Mouse (Mus musculus) embryo, embryonic 10.5 days (tissue): ENCODE data around the gene Slco1a6.
"Not testable (repeated sequence)": the region's sequence is repeated elsewhere in the genome, so short reads cannot be mapped to it uniquely, and the experiment has no call there.

ENCODE experiments used
- DNase-seq: peaks from one replicate; pipeline ENCODE4 v3.0.0-alpha.2; 2015; ENCODE audit warnings: low spot score

The Slco1a6 gene

DNA sequence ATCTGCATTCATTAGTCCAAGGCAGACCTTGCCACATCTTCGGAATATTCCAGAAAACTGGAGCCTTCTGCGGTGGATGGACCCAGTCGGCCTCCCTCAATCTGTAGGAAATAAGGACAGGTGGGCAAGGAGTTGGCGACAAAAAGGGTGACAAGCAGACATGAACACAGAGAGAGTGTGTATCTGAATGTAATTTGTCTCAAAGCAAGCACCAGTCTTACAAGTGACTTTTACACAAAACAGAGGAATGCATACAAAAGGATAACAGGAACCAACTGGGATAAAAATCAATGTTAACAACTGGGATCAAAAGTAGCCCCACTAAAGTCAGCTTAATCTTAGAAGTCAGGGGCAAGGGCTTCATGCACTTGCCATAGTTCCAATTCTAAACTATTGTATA is at the start of gene Slco1a6:
TSS of gene Slco1a6 (minus strand) at position 101 of the 400 bp plus-strand sequence.
- DNase-seq, result no peak

DNA sequence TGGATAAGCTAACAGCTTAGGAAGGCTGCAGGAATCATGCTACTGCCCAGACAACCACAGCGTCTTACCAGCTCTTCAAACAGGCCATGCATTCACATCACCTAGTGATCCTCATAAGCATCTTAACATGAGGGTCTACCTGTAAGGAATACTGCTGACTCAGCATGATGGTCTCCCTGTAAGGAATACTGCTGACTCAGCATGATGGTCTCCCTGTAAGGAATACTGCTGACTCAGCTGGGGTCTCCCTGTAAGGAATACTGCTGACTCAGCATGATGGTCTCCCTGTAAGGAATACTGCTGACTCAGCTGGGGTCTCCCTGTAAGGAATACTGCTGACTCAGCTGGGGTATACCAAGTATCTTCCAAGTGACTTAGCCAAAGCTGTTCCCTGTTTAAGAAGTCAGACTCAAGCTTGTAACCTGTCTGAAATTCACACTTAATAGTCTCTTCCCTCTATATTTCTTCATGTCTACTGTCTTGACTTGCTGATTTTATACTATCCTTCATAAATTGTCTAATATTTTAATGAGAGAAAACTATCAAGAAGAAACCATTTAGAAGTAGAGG is 42.5 kb upstream of the Slco1a6 start:
- DNase-seq, result not testable (repeated sequence)

DNA sequence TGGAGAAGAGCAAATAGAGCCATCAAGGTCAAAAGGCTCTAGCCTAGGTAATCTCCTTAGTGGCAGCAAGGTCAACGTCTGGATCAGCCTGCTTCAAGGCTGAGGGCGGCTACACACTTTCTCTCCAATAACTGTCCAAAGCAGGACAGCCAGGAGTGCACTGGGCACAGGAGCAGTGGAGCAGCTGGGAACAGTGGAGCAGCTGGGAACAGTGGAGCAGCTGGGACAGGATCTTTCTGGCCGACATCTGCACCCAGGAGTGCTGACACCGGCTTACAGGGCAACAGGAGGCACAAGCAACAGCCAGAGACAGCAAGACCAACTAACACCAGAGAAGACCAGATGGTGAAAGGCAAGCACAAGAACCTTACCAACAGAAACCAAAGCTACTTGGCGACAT is 36.7 kb upstream of the Slco1a6 start:
- DNase-seq, result no peak

DNA sequence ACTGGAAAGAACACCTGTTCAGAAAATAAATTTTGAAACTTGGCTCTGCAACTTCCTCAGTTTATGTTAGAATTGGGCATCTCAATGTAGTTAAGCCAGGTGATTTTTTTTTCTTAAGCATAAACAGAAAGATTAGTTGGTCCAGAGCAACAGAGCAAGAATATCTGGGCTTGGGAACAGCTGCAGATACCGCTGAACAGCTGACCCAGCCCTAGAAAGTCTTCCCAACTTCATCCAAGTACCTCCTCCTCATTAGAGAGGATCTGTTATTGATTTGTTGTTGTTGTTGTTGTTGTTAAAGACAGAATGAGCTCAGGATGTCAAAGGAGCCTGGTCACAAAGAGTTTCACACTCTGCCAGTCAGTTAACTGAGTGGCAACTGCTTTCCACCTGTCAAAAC is 31.1 kb upstream of the Slco1a6 start:
- DNase-seq, result no peak

DNA sequence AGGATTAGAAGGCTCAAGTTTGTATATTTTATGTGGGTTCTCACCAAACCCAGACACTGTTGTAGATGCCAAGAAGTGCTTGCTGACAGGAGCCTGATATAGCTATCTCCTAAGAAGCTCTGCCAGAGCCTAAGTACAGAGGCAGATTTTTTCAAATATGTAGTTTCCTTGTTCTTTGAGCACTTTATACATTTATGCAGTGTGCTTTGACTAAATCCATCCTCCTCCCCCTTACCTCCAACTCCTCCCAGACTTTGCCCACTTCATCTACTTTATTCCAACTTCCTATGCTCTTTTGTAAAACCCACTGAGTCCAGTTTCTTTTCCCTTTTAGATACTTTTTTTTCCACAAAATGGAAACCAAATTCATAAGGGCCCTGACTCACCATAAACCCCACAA is 11.8 kb upstream of the Slco1a6 start:
- DNase-seq, result no peak

DNA sequence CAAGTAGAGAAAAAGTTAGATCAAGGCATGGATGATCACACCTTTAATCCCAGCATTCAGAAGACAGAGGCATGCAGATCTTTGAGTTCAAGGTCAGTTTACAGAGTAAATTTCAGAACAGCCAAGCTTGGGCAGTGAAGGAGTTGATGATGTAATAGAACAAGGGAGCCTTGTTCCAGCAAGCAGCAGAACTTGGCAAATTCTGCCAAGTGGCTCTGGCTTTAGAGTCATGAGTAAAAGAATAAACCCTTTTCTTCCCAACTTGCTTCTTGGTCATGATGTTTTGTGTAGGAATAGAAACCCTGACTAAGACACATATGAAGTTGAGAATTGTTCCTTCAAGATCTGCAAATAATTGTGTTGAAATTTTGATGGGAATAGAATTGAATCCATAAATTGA is 3.5 kb upstream of the Slco1a6 start:
- DNase-seq, result no peak

DNA sequence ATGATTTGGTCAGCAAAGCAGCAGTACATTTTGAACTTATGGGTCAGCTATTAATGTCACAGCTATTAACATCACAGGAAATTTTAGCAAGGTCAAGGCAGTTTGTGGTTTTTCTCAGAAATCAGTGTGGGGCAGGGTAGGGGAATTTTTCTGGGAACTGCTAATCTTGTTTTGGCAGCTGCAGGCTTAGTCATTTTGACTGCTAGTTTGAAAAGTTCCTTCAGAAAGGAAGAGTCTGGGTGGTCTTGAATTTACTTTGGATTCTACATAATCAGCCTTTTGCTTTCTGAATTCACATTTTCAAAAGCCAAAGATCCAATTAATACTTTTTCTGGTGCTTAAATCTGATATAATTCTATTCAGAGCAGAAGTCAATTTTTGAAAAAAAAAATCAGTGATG is 1.4 kb upstream of the Slco1a6 start:
- no peak for DNase-seq

DNA sequence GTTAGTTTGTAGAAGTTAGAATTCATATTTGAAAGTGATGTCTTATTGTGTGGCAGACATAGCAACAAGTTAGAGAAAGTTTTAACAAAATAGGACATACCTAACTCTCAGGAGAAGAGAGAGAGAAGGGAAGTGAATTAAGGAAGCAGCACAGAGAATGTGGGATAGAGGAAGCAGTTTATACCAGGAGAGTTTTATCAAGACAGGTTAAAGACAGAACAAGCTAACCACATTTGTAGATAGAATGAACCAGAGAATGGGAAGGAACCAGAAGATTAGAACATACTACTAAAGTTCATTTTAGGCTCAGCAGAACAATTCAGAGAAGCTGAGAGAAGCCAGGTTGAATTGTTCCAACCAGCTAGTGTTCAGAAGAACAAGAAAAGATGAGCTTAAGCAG is 7.8 kb downstream of the Slco1a6 start:
- DNase-seq, result no peak

DNA sequence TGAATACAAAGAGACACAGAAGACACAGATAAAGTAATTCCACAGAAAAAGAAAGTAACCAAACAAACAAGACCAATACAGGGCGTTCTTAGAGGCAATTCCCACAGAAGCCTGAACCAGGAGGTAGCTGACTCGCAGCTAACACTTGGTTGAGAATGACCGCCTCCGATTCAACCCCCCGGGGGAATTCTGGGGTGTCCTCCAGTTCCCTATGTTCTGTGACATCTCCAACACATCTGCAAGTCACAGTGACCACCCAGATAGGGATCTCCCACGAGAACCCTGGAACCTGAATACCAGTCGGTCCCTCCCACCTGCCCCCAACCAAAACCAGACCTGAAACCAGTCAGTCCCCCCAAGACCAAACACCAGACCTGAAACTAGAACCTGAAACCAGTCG is 14.1 kb downstream of the Slco1a6 start:
- no peak for DNase-seq

DNA sequence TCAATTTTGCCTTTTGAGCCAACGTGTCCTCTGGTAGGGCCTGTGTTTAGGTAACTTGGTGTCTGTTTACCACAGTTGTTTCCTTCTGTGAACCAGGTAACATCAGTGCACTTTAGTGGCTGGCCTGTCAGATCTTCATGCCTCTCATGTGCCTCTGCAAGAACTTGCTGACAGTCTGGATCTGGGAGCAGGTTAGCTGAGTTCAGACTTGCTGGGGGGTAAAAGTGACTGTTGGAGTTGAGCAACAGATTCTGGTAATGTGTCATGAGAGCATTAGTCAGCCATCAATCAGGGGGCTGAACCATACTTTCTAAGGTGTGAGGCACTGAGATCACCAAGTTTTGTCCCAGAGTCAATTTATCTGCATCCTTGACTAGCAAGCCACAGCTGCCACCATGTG is 16.4 kb downstream of the Slco1a6 start:
- no peak for DNase-seq

DNA sequence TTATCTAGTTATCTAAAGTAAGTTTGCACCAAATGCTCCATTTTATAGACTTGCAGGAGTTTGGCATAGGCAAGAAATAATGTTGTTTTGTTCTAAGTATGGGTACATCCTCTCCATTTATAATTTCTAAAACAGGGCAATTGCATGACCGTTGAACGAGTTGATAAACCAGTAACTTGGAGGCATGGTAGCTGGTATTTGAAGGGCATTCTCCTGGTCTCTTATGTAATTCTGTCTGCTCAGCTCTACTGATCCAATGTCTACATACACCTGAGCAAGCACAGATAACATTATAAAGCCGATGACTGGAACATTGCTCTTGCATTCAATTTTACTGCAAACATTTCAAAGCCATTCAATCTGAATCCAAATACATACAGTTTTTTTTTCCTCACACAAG is 20.9 kb downstream of the Slco1a6 start:
- no peak for DNase-seq

DNA sequence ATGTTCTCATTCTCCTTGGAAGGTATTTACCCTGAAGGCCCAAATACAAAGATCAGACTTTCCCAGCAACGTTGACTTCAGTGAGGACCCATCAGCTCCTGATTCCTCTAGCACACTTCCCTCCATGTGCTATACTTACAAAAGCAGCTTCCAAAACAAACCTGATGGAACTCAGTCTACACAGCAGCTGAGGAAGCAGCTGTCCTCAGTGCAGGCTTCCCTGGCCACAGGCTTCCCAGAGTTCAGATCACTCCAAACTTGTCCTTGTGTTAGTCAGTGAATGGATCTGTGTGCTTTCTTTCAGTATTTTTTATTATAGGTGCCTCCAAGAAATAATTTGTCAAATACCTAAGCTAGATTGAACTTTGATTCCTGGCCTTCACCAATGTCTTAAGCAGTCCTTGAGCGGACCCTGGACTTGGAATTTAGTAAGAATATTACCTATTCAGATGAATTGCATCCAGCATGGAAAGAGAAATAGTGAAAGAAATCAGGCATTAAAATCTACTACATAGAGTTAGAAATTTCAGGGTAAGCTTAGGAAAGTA is 22.4 kb downstream of the Slco1a6 start:
- DNase-seq, result no peak

DNA sequence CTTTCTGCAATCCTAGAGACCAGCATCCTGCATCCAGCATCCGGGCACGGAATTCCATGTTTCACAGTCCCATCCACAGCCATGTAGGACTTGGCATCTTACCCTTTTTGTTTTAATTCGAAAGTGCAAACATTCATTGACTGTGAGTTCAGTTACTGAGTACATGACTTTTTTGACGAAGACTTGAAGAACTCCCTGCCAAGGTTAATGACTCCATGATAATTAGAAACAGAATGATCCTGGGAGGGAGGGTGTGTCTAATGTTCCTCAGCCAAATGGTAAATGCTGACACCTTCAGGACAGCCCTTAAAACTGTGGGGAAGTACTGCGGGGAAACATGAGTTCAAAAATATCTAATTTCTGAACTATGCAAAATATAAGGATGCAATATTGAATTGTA is 44.9 kb downstream of the Slco1a6 start:
- DNase-seq, result no peak

DNA sequence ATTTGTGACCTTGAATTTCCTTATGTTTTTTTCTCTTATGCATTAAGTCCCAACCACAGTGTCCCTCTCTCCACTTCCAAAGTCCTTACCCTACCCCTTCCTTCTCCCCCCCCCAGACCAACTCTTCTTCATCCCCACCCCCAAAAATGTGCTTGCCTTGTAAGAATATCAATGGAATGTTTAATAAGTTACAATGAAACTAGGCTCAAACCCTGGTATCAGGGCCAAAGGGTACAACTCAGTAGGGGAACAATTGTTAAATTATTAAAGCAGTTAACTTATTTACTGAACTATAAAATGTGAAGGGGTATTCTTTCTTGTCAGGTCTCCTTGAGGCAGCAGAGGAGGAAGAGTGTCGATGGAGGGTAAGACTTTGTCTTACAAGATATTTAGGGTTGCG is 47.1 kb downstream of the Slco1a6 start:
- DNase-seq, result no peak

DNA sequence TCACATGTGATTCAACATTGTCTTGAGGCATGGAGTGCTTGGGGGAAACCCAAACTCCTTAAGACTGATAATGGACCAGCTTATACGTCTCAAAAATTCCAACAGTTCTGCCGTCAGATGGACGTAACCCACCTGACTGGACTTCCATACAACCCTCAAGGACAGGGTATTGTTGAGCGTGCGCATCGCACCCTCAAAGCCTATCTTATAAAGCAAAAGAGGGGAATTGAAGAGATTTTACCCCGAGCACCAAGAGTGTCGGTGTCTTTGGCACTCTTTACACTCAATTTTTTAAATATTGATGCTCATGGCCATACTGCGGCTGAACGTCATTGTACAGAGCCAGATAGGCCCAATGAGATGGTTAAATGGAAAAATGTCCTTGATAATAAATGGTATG is 54.2 kb downstream of the Slco1a6 start:
- not testable (repeated sequence) for DNase-seq

DNA sequence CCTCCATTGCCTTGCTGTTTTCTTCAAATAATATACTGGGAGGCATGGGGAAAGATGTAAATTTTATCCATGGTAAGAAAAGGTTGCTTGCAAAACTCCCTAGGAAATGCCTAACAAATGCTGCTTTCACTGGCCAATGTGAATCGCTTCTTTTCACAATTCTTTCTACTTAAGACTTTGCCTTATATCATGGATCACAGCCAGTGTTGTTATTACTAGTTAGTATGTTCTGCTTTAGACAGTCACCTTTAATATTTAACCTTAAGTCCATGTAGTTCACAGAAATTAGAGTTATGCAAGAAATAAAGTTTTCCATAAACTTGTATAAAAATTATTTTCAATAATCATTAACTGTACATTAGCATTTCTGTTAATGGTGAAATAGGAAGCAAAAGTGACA is 60.0 kb downstream of the Slco1a6 start:
- DNase-seq, result no peak

DNA sequence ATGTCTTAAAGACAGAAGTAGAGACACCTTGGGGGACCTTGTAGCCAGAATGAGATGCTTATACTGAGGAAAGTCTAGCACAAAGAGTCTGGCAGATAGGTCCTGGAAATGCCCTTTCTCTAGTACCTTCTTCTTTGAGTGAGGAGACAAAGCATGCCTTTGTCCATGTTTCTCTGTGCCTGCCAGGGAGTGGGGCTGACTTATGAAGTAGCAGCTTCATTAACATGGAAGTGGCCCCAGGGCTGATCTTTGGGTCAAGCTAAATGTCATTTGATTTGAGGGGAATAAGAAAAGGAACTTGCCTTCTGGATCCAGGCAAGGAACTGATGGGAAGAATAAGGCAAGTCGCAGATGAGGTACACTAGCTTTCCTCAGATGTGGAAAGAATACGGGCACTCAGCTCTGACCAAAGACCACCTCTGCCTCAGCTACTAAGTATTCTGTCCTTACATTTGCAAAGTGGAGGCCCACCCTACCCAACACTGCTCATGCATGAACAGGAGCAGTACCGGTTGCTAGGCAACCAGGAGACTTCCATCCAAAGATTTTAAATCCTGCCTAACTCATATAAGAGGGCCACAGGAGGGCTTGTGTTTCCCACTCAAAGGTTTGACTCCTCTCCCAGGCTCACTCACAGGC is 96.5 kb downstream of the Slco1a6 start:
- DNase-seq, result peak; percentile 73

DNA sequence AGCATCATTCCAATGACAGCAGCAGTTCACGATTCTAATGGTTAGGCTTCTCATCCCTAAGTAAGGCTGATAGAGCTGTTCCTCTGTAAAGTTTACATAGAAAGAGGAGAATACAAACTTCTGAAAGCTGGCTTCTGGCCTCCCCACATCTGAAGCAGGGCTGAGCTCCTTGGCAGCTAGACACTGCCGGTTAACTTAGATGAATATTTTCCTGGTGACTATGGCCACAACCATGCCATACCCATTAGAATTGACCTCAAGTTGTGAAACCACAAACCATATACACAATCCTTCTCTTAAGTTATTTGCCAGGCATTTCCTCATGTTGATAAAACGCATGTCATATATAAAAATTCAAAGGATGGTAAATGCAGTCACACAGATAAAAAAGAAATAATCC is 117.2 kb downstream of the Slco1a6 start:
- no peak for DNase-seq

DNA sequence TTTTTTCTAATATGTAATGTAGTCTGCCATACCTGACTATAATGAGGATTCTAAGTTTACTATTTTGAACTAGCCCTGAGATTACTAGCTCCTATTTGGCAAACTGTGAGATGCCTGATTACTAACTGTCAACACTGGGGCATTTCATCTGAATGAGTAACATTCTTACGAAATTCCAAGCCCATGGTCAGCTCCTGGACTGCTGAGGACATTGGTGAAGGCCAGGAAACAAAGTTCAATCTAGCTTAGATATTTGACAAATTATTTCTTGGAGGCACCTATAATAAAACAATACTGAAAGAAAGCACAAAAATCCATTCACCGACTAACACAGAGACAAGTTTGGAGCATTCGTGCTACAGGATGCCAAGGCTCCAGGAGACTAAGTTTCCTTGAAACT is 150.0 kb downstream of the Slco1a6 start:
- DNase-seq, result not testable (repeated sequence)

DNA sequence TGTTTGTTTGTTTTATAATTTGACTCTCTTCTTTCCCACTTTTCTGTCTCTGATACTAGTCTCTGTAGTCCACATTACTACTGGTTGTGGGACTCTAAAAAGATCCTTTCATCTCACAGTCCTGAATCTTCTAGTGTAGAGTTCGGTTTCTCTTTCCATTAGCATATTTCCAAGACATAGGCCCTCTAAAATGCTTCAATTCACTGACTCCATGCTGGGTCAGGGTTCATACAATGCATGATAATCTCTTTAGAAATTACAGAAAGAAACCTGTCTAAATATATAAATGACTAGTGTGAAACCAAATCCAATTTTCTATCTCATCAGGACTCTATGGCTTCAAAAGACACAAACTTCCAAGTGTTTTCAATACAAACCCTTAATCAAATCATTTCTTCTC is 160.6 kb downstream of the Slco1a6 start:
- no peak for DNase-seq

DNA sequence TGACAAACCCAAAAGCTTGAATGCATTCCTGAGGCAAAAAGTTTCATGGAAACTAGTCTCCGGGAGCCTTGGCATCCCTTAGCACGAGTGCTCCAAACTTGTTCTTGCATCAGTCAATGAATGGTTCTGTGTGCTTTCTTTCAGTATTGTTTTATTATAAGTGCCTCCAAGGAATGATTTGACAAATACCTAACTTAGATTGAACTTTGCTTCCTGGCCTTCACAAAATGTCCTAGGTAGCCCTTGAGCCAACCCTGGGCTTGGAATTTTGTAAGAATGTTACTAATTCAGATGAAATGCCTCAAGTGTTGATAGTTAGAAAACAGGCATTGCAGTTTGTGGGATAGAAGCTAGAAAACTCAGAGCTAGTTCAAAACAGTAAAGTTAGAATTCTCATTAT is 162.6 kb downstream of the Slco1a6 start:
- no peak for DNase-seq

DNA sequence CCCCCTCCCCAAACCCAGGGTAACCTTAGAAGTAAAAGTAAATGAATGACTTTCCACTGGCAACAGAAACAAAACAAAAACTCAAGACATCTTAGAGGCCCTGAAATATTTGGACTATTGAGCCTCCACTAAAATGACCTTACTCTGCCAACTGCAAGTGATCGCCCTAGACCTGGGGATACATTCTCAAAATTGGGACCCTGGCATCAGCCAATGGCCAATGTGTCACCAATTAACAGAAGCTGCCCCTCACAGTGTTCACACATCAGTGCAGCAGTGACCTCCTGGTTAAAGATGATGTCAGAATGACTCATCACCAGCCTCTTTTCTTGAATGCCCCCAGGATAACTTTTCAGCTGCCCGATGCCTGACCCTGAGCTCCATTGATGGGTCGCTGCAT is 166.4 kb downstream of the Slco1a6 start:
- DNase-seq, result no peak

DNA sequence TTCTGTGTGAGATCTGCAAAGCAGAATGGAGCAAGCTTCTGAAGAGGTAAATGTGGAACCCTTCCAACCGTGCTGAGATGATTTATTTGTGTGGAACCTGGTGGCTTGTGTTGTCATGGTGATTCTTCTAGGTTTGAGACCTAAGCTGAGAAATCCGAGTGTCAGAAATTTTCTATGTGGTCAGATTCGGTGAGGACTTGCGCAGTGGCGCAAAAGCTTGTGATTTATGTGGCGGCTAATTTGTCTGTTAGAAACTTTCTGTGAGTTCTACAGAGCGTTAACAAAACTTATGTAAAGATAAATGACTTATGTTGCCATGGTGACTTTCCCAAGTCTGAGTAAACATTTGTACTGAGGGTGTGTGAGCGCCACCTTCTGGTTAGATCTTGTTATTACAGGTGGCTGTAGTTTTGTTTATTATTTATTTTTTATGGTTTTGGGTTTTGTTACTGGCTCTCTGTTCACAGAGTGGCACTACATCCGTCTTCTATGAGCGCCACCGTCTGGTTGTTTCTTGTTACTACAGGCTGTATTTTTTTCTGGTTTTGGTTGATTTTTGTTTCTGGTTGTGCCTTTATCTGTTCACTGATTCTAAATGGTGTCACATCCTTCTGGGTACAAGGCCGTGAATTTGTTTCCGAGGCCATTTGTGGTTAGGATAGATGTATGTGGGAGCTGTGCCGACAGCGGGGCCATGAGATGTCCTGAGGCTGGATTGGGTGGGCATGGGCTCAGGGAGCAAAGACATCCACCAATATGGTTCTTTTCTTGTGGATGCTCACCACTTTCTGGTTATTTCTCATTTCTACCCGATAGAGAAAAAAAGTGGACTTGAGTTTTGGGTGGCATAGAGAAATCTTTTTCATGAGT is 167.8 kb downstream of the Slco1a6 start:
- DNase-seq, result peak; percentile 73
